Mouse (Mus musculus): Measurements from ENCODE around the gene Ccdc9b. TPM values are rescaled to one million over a fixed set of nuclear protein-coding genes. Genes with fewer than 3 reads are reported as not detected.

Ccdc9b gene
- 1 to 10 TPM; 6.6 to 7.4 TPM for total RNA-seq (2021)

DNA sequence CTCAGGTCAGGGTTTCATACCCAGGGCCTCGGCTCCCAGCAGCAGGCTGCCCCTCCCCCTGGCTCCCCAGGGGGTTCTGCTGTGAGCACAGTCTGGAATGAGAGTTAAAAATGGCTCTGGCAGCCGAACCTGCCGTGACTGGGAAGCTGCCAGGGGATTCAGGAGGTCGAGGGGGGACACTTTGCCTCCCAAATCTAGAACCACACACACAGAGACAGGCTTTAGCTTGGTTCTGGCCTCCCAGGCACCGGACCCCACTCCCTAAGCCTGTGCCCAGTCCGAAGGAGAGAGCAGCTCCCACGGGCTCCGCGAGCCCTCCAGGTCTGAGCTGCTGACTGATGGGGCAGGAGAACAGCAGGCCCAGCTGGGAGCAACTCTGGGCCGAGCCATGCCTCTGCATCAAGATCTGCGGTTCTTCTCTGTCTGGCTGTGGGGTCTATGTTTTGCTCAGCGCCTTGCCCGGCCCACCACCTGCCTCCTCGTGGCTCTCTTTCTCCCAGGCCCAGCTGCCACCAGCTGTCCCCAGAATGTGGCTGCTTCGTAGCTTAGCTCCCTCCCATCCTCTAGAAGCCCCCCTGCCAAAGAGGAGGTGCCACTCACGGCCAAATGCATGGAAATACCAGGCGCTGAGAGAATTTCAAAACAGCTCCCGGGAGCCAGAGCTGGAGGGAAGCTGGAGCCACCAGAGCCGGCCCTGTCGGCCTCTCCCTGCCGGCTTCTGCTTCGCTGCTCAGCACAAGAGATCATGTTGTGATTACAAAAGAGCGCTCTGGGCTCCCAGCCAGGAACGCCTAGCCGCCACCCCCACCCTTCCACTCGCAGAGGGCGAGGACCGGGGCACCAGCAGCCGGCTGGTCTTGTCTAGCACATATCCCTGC lies at the start of gene Ccdc9b:
TSS of gene Ccdc9b (minus strand) at position 756 of the 878 bp plus-strand sequence.
- DNase-seq: peak; percentile 92

DNA sequence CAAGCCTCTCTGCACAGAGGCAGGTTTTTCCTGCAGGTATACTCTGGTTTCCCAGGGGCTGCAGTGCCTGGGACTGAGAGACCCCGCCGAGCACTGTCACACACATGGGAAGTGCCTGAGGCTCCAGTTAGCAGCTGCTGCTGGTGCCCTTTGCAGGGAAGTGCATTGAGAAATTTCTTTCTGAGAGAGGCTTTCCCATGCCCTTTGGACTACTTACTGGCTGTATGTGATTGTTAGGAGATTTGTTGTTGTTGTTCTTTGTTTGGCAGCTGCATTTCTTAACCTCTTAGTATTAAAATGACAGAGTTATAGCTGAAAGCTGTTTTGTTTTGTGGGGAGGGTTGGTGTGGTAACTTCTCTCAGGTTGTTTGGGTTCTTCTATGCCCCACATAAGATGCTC lies 48.4 kb upstream of the Ccdc9b start:
- DNase-seq: no peak

DNA sequence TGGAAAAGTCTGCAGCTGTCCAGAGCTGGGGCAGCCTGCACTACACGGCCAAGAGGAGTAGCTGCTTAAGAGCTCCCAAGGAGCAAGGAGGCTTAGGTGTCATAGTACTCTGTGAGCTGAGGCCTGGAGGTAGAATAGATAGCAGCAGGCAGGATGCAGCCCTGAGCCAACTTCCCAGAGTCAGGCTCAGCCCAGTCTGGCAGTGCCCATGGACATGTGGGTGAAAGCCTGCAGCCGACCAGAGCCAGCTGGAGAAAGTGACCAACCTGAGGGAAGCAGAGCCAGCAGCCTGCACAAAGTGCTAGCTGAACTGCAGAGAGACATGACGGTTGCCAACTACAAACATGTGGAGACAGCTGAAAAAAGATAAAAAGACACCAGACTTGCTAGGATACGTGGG lies 44.4 kb upstream of the Ccdc9b start:
- peak; percentile 36 for DNase-seq

DNA sequence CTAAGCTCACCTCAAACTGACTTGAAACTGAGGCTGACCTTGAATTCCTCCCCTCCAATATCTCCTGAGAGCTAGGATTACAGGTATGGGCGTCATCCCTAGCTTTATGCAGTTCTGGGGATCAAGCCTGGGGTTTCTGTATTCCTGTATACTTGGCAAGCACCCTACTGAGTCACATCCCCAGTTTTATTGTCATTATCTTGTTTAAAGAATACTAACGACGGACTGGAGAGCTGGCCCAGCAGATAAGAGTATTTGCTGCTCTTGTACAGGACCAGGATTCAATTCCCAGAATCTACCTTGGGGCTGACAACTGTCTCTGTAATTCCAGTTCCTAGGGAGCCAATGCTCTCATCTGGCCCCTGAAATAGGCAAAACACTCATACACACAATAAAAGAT lies 43.3 kb upstream of the Ccdc9b start:
- DNase-seq: no peak

DNA sequence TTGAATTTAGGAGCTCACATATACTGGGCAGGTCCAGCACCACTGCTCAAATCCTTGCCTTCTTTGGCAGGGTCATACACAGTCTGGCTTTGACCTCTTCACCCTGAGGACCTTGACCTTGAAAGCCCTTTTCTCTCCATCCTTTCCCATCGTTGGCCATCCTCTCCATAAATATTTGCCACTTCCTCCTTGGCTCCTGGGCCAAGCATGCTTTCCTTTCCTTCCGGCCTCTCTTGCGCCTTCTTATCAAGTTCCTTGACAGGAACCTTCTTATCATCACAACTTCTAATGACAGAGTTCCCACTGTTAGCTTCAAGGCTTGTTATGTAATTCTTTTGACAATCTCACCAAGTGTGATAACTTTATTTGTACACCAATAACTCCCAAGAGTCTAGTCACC lies 42.7 kb upstream of the Ccdc9b start:
- DNase-seq: no peak

DNA sequence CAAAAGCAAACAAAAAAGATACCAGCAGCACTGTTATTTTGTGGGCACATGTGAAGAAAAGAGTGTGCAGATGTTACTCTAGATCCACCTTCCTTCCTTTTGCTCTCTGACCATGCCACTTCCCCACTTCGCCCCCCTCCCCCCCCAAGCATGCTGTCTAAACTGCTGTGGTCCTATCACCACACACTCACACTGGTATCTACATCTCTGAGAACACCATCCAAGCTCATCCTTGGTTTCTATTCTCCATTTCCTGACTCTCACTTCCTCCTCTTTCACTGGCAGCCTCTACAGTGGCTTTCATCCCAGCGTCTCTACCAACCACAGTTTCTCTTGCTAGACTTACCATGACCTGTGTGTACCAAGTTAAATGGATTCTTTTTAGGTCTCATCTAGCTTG lies 42.0 kb upstream of the Ccdc9b start:
- DNase-seq: no peak

DNA sequence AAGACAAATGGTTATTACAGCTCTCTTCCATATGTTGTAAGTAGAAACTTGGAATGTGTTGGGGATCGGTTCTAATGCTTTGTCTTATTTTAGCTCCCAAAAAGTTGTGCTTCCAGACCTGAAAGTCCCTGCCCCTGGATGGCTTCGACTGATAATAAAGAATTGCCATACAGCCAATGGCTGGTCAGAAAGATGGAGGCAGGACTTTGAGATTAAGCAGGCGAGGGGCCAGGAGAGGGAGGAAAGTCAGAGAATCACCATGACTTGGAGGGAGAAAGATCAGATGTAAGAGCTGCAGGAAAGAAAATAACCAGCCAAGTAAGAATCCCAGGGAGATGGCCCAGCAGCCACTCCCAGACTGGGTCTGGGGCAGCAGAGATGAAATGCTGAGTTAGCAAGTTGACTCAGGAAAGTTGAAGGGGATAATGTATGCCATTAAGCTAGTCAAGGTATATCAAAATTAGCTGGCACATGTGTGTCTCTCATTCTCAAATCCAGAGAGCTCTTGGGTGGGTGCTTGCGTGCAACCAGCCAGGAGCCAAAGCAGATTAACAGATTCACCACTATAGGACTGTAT lies 40.2 kb upstream of the Ccdc9b start:
- no peak for DNase-seq

DNA sequence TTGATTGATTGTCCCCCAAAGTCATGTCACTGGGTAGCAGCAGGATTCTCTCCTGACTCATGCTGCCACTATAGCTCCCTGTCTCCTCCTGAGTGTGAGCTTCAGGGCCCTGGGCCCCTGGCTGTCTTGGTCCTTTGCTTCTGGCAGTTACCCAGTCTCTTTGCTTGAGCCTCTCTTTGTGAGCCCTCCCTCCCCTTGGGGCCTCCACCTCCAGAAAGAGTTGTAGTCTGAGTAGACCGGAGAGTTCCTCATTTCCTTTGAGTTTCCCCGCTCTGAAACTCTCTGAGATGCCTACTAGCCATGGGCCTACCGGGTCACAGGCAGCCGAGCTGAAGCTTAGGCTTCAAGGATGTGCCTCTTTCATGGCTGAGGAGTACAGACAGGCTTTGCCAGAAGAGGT lies 31.2 kb upstream of the Ccdc9b start:
- no peak for DNase-seq

DNA sequence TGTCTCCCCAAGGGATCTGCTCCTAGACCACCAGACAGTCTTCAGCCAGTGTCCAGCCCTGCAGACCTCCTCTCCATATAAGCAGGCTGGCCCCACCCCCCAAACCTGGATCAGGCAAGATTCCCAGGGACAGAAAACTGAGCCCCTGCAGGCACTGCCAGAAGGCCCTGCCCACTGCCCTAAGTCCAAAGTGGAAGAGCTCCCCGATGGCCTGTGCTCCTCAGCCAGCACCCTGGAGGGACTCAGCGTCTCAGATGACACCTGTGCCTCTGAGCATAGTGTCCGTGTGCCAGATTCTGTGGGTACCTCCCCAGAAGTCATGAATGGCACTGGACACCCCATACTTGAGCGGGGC lies 29.8 kb upstream of the Ccdc9b start:
- no peak for DNase-seq

DNA sequence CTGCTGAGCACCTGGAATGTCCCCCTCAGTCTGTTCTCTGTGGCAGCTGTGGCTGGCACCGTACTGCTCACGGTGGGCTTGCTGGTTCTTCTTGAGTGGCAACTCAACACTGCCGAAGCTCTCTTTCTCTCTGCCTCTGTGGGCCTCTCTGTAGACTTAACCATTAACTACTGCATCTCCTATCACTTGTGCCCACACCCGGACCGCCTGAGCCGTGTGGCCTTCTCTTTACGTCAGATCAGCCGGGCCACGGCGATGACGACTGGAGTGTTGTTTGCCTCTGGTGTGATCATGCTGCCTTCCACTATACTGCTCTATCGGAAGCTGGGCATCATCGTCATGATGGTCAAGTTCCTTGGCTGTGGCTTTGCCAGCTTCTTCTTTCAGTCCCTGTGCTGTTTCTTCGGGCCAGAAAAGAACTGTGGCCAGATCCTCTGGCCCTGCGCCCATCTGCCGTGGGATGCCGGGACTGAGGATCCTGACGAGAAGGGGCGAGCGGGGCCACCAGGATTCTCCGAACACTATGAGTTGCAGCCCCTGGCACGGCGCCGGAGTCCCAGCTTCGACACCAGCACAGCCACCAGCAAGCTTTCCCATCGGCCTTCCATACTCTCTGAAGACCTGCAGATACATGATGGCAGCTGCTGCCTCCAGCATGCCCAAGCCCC lies 29.3 kb upstream of the Ccdc9b start:
- DNase-seq: no peak

DNA sequence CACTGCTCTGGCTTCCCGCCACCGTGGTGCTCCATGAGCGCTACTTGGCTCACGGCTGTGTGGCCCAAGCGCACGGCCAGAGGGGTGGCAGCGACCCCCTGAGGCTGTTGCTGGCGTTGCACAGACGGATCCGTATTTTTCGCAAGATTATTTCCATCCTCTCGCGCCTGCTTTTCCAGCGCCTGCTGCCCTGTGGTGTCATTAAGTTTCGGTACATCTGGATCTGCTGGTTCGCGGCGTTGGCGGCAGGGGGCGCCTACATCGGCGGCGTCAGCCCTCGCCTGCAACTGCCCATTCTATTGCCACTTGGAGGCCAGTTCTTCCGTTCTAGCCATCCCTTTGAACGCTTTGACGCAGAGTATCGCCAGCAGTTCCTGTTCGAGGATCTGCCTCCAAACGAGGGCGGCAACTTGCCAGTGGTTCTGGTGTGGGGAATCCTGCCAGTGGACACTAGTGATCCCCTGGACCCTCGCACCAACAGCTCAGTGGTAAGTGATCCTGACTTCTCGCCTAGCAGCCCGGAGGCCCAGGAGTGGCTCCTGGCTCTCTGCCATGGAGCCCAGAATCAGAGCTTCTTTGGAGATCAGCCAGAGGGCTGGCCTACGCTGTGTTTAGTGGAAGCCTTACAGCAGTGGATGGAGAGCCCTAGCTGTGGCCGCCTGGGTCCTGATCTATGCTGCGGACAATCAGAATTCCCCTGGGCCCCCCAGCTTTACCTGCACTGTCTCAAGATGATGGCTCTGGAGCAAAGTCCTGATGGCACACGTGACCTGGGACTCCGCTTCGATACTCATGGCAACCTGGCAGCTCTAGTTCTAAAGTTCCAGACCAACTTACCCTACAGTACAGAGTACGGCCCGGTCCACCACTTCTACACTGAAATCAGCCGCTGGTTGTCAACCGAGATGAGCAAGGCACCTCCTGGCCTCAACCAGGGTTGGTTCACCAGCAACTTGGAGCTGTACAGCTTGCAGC lies 28.4 kb upstream of the Ccdc9b start:
- DNase-seq: peak; percentile 76

DNA sequence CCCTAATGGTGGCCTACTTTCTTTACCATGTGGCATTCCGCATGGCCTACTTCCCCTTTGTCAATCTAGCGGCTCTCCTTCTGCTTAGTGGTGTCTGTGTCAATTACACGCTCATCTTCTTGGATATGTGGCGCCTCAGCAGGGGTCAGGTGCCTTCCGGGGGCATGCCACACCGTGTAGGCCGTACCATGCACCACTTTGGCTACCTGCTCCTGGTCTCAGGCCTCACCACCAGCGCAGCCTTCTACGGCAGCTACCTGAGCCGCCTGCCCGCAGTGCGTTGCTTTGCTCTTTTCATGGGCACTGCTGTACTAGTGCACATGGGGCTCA lies 27.7 kb upstream of the Ccdc9b start:
- DNase-seq: no peak

DNA sequence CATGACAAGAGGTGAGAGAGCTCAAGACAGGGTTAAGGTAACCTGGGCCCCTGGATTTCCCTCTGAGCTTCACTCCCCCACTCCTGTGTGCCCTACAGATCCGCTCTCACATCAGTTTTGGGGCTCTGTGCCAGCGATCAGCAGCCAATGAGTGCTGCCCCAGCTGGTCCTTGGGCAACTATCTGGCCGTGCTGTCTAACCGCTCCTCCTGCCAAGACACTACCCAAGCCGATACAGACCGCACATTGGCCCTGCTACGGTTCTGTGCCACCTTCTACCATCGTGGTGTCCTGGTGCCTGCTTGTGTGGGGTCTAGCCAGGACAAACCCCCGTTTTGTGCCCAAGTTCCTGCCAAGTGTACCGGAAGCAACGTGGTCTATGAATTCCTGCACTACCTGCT lies 27.0 kb upstream of the Ccdc9b start:
- DNase-seq: no peak

DNA sequence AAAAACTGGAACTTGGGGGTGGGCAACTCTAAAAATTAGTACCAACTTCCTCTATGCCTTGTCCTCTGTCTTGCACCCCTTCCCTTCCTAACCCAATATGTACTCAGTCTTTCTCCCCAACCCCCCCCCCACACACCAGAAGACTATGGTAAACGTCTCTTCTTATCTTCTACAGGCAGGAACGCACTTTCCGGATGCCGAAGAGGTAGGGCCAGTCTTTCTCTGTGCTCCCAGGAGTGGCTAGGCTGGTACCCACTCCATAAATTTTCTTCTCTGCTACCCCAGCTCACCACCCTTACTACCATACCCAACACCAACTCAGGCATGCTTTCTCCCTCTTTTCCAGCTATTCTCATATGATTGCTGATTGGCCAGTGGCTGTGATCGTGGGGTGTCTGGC lies 24.1 kb upstream of the Ccdc9b start:
- no peak for DNase-seq

DNA sequence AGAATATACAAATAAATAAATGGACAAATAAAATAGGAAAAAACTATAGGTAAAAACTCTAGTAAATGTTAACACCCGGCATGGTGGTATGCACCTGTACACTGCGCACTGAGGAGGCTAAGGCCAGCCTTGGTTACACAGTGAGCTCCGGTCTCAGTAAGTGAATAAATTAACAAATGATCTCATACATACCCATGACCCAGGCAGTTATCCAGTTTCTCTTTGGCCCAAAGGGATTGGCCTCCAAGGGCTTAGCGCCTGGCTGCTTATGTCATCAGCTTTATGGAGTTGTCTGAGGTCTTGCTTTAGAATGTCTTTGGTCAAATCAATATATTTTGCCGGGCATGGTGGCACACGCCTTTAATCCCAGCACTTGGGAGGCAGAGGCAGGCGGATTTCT lies 21.2 kb upstream of the Ccdc9b start:
- no peak for DNase-seq

DNA sequence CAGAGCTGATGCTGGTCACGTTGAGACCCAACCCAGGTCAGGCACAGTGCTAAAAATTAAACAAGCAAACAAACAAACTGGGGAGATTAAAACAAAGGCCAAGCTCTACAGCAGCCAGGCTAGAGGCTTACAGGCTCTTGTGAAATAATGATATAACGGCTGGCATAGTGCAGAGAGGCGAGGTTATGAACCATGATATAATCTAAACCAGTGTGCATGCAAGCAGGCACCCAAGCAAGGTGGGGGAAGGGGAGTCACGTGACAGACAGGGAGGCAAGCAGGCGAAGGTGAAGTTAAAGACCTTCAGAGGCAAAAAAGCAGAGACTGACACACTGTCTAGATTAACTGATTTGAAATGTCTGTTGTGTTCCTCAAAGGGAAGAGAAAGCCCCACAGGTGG lies 20.6 kb upstream of the Ccdc9b start:
- no peak for DNase-seq

DNA sequence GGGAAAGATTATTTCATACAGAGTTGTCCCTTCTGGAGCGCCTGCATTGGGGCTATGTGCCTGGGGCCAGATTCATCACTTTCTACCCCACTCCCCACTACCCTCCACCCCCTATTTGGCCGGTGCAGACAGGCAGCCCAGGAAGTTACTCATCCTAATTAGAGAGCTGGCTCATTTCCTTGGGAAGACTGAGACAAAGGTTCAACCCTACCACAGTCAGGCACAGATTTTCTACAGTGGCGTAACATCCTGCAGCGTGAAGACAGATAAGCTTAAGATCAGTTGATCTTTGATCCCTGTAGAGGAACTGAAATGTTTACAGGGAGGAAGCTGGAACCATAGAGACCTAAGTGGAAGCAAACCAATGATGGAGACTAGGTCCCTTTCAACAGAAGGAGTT lies 19.8 kb upstream of the Ccdc9b start:
- DNase-seq: no peak

DNA sequence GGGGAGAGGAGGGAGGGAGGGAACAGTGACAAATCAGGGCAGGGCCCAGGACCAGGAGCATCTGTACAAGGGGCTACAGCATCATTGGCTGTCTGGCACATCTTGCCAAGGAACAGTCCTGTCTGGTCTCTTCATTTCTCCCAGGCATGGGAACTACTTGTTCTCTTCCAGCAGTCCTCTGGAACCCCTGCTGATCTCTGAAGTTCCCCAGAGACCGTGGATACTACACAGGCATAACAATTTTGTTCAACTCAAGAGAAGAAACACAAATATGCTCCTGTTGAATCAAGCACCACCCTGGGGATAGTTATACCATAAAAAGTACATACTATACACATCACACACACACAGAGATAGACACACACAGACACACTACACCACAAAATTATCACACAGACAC lies 18.7 kb upstream of the Ccdc9b start:
- no peak for DNase-seq

DNA sequence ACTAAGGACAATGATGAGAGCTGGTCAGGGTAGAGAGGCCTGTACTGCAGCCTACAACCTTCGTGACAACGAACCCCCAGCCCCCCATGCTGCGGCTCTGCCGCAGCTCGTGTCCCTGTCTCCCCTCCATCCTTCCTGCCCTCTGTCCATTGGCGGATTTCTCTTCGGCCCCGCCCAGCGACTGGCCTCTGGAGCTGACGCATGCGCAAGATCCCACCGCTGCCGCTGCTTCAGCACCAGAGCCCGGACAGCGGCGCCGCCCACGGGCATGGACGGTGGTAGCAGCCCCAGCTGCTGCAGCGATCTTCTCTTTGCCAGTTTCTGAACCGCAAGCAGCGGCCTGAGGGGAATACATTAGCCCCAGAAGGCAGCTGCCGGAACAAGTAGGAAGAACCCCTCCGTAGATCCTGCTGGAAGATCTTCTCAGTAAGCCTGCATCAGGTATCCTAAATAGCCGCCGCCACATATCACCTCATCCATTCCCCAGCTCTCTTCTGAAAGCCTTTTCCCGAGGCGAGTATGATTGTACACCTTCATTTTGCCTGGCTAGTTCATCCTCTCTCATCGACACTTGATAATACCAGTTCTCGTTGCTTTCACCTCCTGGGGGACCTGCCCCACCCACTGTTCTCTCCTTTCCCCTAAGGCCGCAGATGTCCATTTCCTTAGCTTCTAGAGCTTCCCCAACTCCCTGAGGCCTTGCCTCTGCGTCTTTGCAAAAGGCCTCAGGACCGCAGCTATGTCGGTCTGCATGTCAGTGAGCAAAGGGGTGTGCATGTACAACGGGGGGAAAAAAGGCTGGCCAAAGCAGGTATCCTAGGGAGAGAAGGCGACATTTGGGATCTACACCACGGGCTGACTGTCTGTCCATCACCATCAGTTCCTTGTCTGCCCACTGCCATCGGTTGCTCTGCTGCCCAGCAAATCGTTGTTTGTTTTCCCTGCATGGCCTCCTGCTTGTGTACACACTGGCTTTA lies 17.3 kb upstream of the Ccdc9b start, which contains the start of gene Disp2:
TSS of gene Disp2 (plus strand) at position 216 of the 977 bp plus-strand sequence.
- peak; percentile 96 for DNase-seq

DNA sequence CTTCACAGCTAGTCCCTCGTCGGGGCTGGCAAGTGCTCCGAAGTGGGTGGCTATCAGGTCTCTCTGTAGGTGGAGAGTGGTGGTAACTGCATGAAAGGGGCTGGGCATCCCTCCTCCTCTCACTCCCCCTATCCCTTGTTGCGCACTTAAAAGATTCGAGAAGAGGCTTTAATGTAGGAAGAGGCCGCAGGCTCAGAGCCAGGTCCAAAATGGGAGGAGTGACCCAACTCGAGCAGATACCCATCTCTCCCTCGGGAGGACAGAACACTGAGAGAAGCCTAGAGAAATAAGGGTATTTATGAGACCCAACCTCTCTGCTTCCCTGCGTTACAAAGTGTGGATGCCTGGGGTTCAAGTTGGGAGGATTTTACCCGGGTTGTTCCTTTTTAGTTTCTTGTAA lies 16.6 kb upstream of the Ccdc9b start:
- DNase-seq: no peak

DNA sequence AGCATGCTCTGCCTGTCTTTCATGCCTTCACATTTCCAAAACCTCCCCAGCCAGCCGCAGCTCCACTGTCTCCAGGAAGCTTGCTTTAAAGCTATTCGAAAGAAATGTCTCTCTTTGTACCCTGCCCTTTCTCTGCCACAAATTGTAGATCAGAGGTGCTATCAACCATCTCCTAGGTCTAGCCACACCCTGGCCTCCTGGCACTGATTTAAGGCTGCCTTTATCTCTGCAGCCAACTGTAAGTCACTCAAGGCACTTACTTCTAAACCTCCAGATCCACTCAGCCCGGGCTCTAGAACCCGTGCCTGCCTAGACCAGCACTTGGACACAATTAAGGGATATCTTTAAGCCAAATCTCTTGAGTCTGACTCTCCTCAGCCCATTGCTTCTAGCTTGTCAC lies 16.0 kb upstream of the Ccdc9b start:
- no peak for DNase-seq

Data from heart, postnatal 4 days (tissue).